Mouse (Mus musculus) thymus, adult 2 months (tissue): ENCODE measurements around the gene D930007J09Rik.

Source experiments
- CTCF ChIP-seq: fragments of 200-500 bp; IDR thresholded peaks from 2 replicates; pipeline ENCODE4 v1.5.1; 2012; ENCODE audit warnings: mild to moderate bottlenecking, control low read depth, low read length, moderate library complexity, borderline replicate concordance; ENCODE audit not compliant: control insufficient read depth, poor library complexity, insufficient read depth; ENCODE audit errors: extremely low read depth
- POLR2A ChIP-seq: fragments of 200-500 bp; IDR thresholded peaks from 2 replicates; pipeline ENCODE4 v1.6.1; 2012; ENCODE audit warnings: mild to moderate bottlenecking, low read length, control low read depth, moderate library complexity; ENCODE audit not compliant: control insufficient read depth, poor library complexity, insufficient read depth; ENCODE audit errors: extremely low read depth

GRCm38 (mm10) chr13:32763141-32763540 is 39.5 kb downstream of the D930007J09Rik start:
- TF ChIP-seq POLR2A (no peak), CTCF (no peak)
